Mouse (Mus musculus) C3H10T1/2 (cell line): ENCODE results near the gene Fga. TPM values are rescaled to one million over a fixed set of nuclear protein-coding genes. Genes with fewer than 3 reads are reported as not detected.

Experiments
- polyA plus RNA-seq, 2 experiments: library from polyadenylated mRNA; unstranded; fragments of >200 nt; fragmentation: generic; extraction: Trizol; gene quantifications; one replicate each; pipeline ENCODE4 v1.2.1; 2012; ENCODE audit warnings: missing spikeins in 2 of 2

Gene Fga
- polyA plus RNA-seq: not detected

GRCm38 (mm10) chr3:83025475-83026301, at the start of gene Fga:
Fga (plus strand) TSS chr3:83026076.

GRCm38 (mm10) chr3:83007557-83007956, 18.3 kb upstream of the Fga start, which contains the start of gene Fgg:
Fgg (plus strand) TSS chr3:83007724.

GRCm38 (mm10) chr3:83049680-83050079, 23.8 kb downstream of the Fga start, which contains the start of gene Fgb:
Fgb (minus strand) TSS chr3:83049863.

GRCm38 (mm10) chr3:83055281-83056038, 29.6 kb downstream of the Fga start, which contains the start of gene Plrg1:
Plrg1 (plus strand) TSS chr3:83055522.

Other genes with a start within 250 kb of the Fga start
- not detected for gene Rbm46, start 149.6 kb upstream of the Fga start, polyA plus RNA-seq
- not detected for gene Lrat, start 122.1 kb upstream of the Fga start, polyA plus RNA-seq
- not detected for gene Fgg, start 18.4 kb upstream of the Fga start, polyA plus RNA-seq
- not detected for gene Fgb, start 23.8 kb downstream of the Fga start, polyA plus RNA-seq
- 10 to 100 TPM; 14.5 to 48.5 TPM for gene Plrg1, start 29.4 kb downstream of the Fga start, polyA plus RNA-seq
- gene Dchs2, start 101.9 kb downstream of the Fga start, polyA plus RNA-seq: under 1 TPM in 1 of 2 experiments, not detected in 1; 0.01 TPM